Mouse (Mus musculus): ENCODE results near the gene Prkce. TPM values are rescaled to one million over a fixed set of nuclear protein-coding genes. Genes with fewer than 3 reads are reported as not detected.

Gene Prkce
- total RNA-seq, 1 experiment, result 1.7 TPM

- in situ Hi-C loops (cut with MboI; ENCODE audit: low sequenced_read_pairs in 2 of 2, unreplicated experiment in 2 of 2), result no loop called here
- no peaks in the 10 kb centered on the region for H3K9me3 ChIP-seq (ENCODE audit: control insufficient read depth, insufficient read depth, low read depth, low read length)
- H3K27ac ChIP-seq (ENCODE audit: insufficient read depth, low read depth, low read length, poor library complexity, severe bottlenecking), result no peak overlapping the region
- H3K9ac ChIP-seq (ENCODE audit: insufficient read depth, low read depth, low read length, poor library complexity, severe bottlenecking), result no peak overlapping the region
- no peaks in the 10 kb centered on the region for H3K36me3 ChIP-seq (ENCODE audit: control insufficient read depth, insufficient read depth, low read length, poor library complexity, severe bottlenecking)
- H3K4me3 ChIP-seq (ENCODE audit: insufficient read depth in 1 of 2, low read depth in 1 of 2, low read length in 2 of 2, poor library complexity in 1 of 2, severe bottlenecking in 1 of 2), result no peak overlapping the region
- DNase-seq (ENCODE audit: low read depth, low spot score), result no peak
- H3K4me1 ChIP-seq (ENCODE audit: control insufficient read depth in 2 of 2, insufficient read depth in 2 of 2, low read length in 2 of 2, poor library complexity in 1 of 2), result no peaks in the 10 kb centered on the region
- TF ChIP-seq MAFK (IDR thresholded peaks at IDR 0.05; ENCODE audit: insufficient read depth, low read depth, low read length), result no peak
- TF ChIP-seq ZNF384 (IDR thresholded peaks at IDR 0.05; ENCODE audit: low read depth, low read length), result no peak
- TF ChIP-seq ZC3H11A (IDR thresholded peaks at IDR 0.05; ENCODE audit: borderline replicate concordance, low read depth, low read length), result no peak
- no peak for TF ChIP-seq HCFC1 (IDR thresholded peaks at IDR 0.05; ENCODE audit: borderline replicate concordance, insufficient read depth, low read length)
These were observed 187.7 kb downstream of the Prkce start for GRCm38 (mm10) chr17:86355318-86355717.

- DNase-seq (ENCODE audit: low read depth, low spot score), result no peak
- Histone ChIP-seq H3K9ac (ENCODE audit: insufficient read depth, low read depth, low read length, poor library complexity, severe bottlenecking) (no peak overlapping the region), H3K4me1 (ENCODE audit: control insufficient read depth in 2 of 2, insufficient read depth in 2 of 2, low read length in 2 of 2, poor library complexity in 1 of 2) (no peaks in the 10 kb centered on the region), H3K9me3 (ENCODE audit: control insufficient read depth, insufficient read depth, low read depth, low read length) (no peaks in the 10 kb centered on the region), H3K27ac (ENCODE audit: insufficient read depth, low read depth, low read length, poor library complexity, severe bottlenecking) (no peak overlapping the region), H3K36me3 (ENCODE audit: control insufficient read depth, insufficient read depth, low read length, poor library complexity, severe bottlenecking) (no peaks in the 10 kb centered on the region), H3K4me3 (ENCODE audit: insufficient read depth in 1 of 2, low read depth in 1 of 2, low read length in 2 of 2, poor library complexity in 1 of 2, severe bottlenecking in 1 of 2) (no peak overlapping the region)
- TF ChIP-seq ZNF384 (IDR thresholded peaks at IDR 0.05; ENCODE audit: low read depth, low read length) (no peak), MAFK (IDR thresholded peaks at IDR 0.05; ENCODE audit: insufficient read depth, low read depth, low read length) (no peak), HCFC1 (IDR thresholded peaks at IDR 0.05; ENCODE audit: borderline replicate concordance, insufficient read depth, low read length) (no peak), CHD2 (IDR thresholded peaks at IDR 0.05; ENCODE audit: low read depth, low read length) (no peak), ZC3H11A (IDR thresholded peaks at IDR 0.05; ENCODE audit: borderline replicate concordance, low read depth, low read length) (no peak)
- in situ Hi-C loops (cut with MboI; ENCODE audit: low sequenced_read_pairs in 2 of 2, unreplicated experiment in 2 of 2), result no loop called here
These were observed 188.3 kb downstream of the Prkce start for GRCm38 (mm10) chr17:86355772-86356451.

GRCm38 (mm10) chr17:86358388-86358787, 190.8 kb downstream of the Prkce start:
- H3K9ac ChIP-seq (ENCODE audit: insufficient read depth, low read depth, low read length, poor library complexity, severe bottlenecking), result no peak overlapping the region
- H3K36me3 ChIP-seq (ENCODE audit: control insufficient read depth, insufficient read depth, low read length, poor library complexity, severe bottlenecking), result no peaks in the 10 kb centered on the region
- no peak overlapping the region for H3K4me3 ChIP-seq (ENCODE audit: insufficient read depth in 1 of 2, low read depth in 1 of 2, low read length in 2 of 2, poor library complexity in 1 of 2, severe bottlenecking in 1 of 2)
- no peak for DNase-seq (ENCODE audit: low read depth, low spot score)
- in situ Hi-C loops (cut with MboI; ENCODE audit: low sequenced_read_pairs in 2 of 2, unreplicated experiment in 2 of 2), result no loop called here
- no peak overlapping the region for H3K27ac ChIP-seq (ENCODE audit: insufficient read depth, low read depth, low read length, poor library complexity, severe bottlenecking)
- H3K9me3 ChIP-seq (ENCODE audit: control insufficient read depth, insufficient read depth, low read depth, low read length), result no peaks in the 10 kb centered on the region
- TF ChIP-seq MAFK (IDR thresholded peaks at IDR 0.05; ENCODE audit: insufficient read depth, low read depth, low read length), result no peak
- H3K4me1 ChIP-seq (ENCODE audit: control insufficient read depth in 2 of 2, insufficient read depth in 2 of 2, low read length in 2 of 2, poor library complexity in 1 of 2), result no peaks in the 10 kb centered on the region

- no peaks in the 10 kb centered on the region for H3K4me1 ChIP-seq (ENCODE audit: control insufficient read depth in 2 of 2, insufficient read depth in 2 of 2, low read length in 2 of 2, poor library complexity in 1 of 2)
- no peak for TF ChIP-seq ZC3H11A (IDR thresholded peaks at IDR 0.05; ENCODE audit: borderline replicate concordance, low read depth, low read length)
- TF ChIP-seq CHD2 (IDR thresholded peaks at IDR 0.05; ENCODE audit: low read depth, low read length), result no peak
- no peak for TF ChIP-seq ZNF384 (IDR thresholded peaks at IDR 0.05; ENCODE audit: low read depth, low read length)
- no peak for TF ChIP-seq HCFC1 (IDR thresholded peaks at IDR 0.05; ENCODE audit: borderline replicate concordance, insufficient read depth, low read length)
- TF ChIP-seq MAFK (IDR thresholded peaks at IDR 0.05; ENCODE audit: insufficient read depth, low read depth, low read length), result no peak
- no peaks in the 10 kb centered on the region for H3K36me3 ChIP-seq (ENCODE audit: control insufficient read depth, insufficient read depth, low read length, poor library complexity, severe bottlenecking)
- no peaks in the 10 kb centered on the region for H3K9me3 ChIP-seq (ENCODE audit: control insufficient read depth, insufficient read depth, low read depth, low read length)
- no peak overlapping the region for H3K9ac ChIP-seq (ENCODE audit: insufficient read depth, low read depth, low read length, poor library complexity, severe bottlenecking)
- H3K27ac ChIP-seq (ENCODE audit: insufficient read depth, low read depth, low read length, poor library complexity, severe bottlenecking), result no peak overlapping the region
- H3K4me3 ChIP-seq (ENCODE audit: insufficient read depth in 1 of 2, low read depth in 1 of 2, low read length in 2 of 2, poor library complexity in 1 of 2, severe bottlenecking in 1 of 2), result no peak overlapping the region
- DNase-seq (ENCODE audit: low read depth, low spot score), result no peak
- in situ Hi-C loops (cut with MboI; ENCODE audit: low sequenced_read_pairs in 2 of 2, unreplicated experiment in 2 of 2), result no loop called here
These were observed 191.3 kb downstream of the Prkce start for GRCm38 (mm10) chr17:86358847-86359246.

- DNase-seq (ENCODE audit: low read depth, low spot score), result no peak
- Histone ChIP-seq H3K36me3 (ENCODE audit: control insufficient read depth, insufficient read depth, low read length, poor library complexity, severe bottlenecking) (no peaks in the 10 kb centered on the region), H3K9me3 (ENCODE audit: control insufficient read depth, insufficient read depth, low read depth, low read length) (no peaks in the 10 kb centered on the region), H3K4me1 (ENCODE audit: control insufficient read depth in 2 of 2, insufficient read depth in 2 of 2, low read length in 2 of 2, poor library complexity in 1 of 2) (no peaks in the 10 kb centered on the region), H3K4me3 (ENCODE audit: insufficient read depth in 1 of 2, low read depth in 1 of 2, low read length in 2 of 2, poor library complexity in 1 of 2, severe bottlenecking in 1 of 2) (no peak overlapping the region), H3K9ac (ENCODE audit: insufficient read depth, low read depth, low read length, poor library complexity, severe bottlenecking) (no peak overlapping the region), H3K27ac (ENCODE audit: insufficient read depth, low read depth, low read length, poor library complexity, severe bottlenecking) (no peak overlapping the region)
- in situ Hi-C loops (cut with MboI; ENCODE audit: low sequenced_read_pairs in 2 of 2, unreplicated experiment in 2 of 2), result no loop called here
- TF ChIP-seq CHD2 (IDR thresholded peaks at IDR 0.05; ENCODE audit: low read depth, low read length), result no peak
- no peak for TF ChIP-seq HCFC1 (IDR thresholded peaks at IDR 0.05; ENCODE audit: borderline replicate concordance, insufficient read depth, low read length)
- TF ChIP-seq ZNF384 (IDR thresholded peaks at IDR 0.05; ENCODE audit: low read depth, low read length), result no peak
- TF ChIP-seq MAFK (IDR thresholded peaks at IDR 0.05; ENCODE audit: insufficient read depth, low read depth, low read length), result no peak
- no peak for TF ChIP-seq ZC3H11A (IDR thresholded peaks at IDR 0.05; ENCODE audit: borderline replicate concordance, low read depth, low read length)
These were observed 193.3 kb downstream of the Prkce start for GRCm38 (mm10) chr17:86360849-86361248.
